ENCODE assay signal across 17 mouse cellular contexts in genomic region chr17:36131516-36132265, GRCm38 (mm10). TPM values are rescaled to one million over a fixed set of nuclear protein-coding genes. Genes with fewer than 3 reads are reported as not detected.
DNase-seq lines count a peak whose midpoint lies in the region; ATAC-seq and TF ChIP-seq lines count a peak whose summit lies in the region.
"Had no signal": no experiment of that assay in that cellular context is flagged by ENCODE, and none has a peak within 500 bp of the region (broad histone marks: within the 10 kb centered on the region; RNA-seq: fewer than 3 reads in every experiment).

No protein-coding gene starts in this region.

- no peaks in the 10 kb centered on the region for H3K27me3 ChIP-seq in lung, embryonic 14.5 days (ENCODE audit: insufficient read depth, low read length)
- peaks cover 31% of the 10 kb centered on the region for H3K27me3 ChIP-seq in hindbrain, embryonic 10.5 days (ENCODE audit: insufficient read depth, poor library complexity, severe bottlenecking)

- H3K4me1 ChIP-seq in lung, embryonic 14.5 days (ENCODE audit: insufficient read depth): no peaks in the 10 kb centered on the region
- H3K4me1 ChIP-seq in hindbrain, embryonic 10.5 days (replicated peaks): no peaks in the 10 kb centered on the region; the same call in 1 of the 2 replicates

- no peak for ATAC-seq in lung, embryonic 14.5 days (ENCODE audit: insufficient read depth)
- ATAC-seq: forebrain, embryonic 14.5 days had no signal

- no peak overlapping the region for H3K27ac ChIP-seq in lung, embryonic 14.5 days (ENCODE audit: low read depth)
- H3K27ac ChIP-seq in hindbrain, embryonic 10.5 days: no peak overlapping the region

- peak; percentile 10 for DNase-seq in embryo, embryonic 11 days
- DNase-seq in embryo, embryonic 10 days (ENCODE audit: low spot score): no peak
- no peak for DNase-seq in lung, embryonic 14.5 days
- no peak for DNase-seq in lung, postnatal 25 days (ENCODE audit: low spot score)
- DNase-seq in c-Kit-positive CD71-positive TER-119-positive erythroid progenitor cells, embryonic 14.5 days (ENCODE audit: low spot score): peak; percentile 46
- peak; percentile 51 to 71 for DNase-seq in thymus, postnatal 36 days
- DNase-seq in hindbrain, embryonic 10.5 days (ENCODE audit: low spot score): no peak
- no peak for DNase-seq in gastrocnemius, postnatal 10 days
- DNase-seq: B cell, adult 2 months; kidney, adult 9 months had no signal

- no peaks in the 10 kb centered on the region for H3K36me3 ChIP-seq in lung, embryonic 14.5 days (ENCODE audit: insufficient read depth)
- H3K36me3 ChIP-seq in hindbrain, embryonic 10.5 days: no peaks in the 10 kb centered on the region

- WGBS in lung, embryonic 14.5 days: 64% methylated on average over 5 of the region's 5 CpGs
- 70% methylated on average over 5 of the region's 5 CpGs for WGBS in hindbrain, embryonic 10.5 days

- no peak overlapping the region for H3K9ac ChIP-seq in lung, embryonic 14.5 days

- no peaks in the 10 kb centered on the region for H3K9me3 ChIP-seq in lung, embryonic 14.5 days (ENCODE audit: low read depth, low read length)
- no peaks in the 10 kb centered on the region for H3K9me3 ChIP-seq in hindbrain, embryonic 10.5 days

- H3K4me2 ChIP-seq in lung, embryonic 14.5 days: no peak overlapping the region

- no peak overlapping the region for H3K4me3 ChIP-seq in lung, embryonic 14.5 days (ENCODE audit: low read depth, low read length)
- H3K4me3 ChIP-seq in hindbrain, embryonic 10.5 days: no peak overlapping the region

- 0 out of 2 replicates have a peak, but pooled peaks have one; percentile 25 for TF ChIP-seq CTCF in lung, embryonic 14.5 days (IDR thresholded peaks at IDR 0.05; ENCODE audit: low read depth)

RNA-seq across cellular contexts. Expression of gene Gm7030, which starts 2.5 kb away (rescaled TPM):
- not detected in 2 replicates for polyA plus RNA-seq in lung, embryonic 14.5 days (2014; fragmentation: Nextera tagmentation; extraction: Ambion mirVana)
- polyA plus RNA-seq in hindbrain, embryonic 10.5 days (2016; fragmentation: Nextera tagmentation; extraction: Ambion mirVana): not detected in 2 replicates
- total RNA-seq in gastrocnemius, postnatal 10 days (2021): not detected
- total RNA-seq: gastrocnemius, postnatal 4 days; hematopoietic stem cell, adult 5-6 weeks; layer of hippocampus, postnatal 25 days; monocyte, adult 5-6 weeks had no signal
- polyA plus RNA-seq: cortical plate, adult 2 months; forebrain, embryonic 14.5 days; limb, embryonic 14.5 days had no signal

RNA-seq across cellular contexts. Expression of gene Gm19684, which starts 10.2 kb away (rescaled TPM):
- not detected in 2 replicates for polyA plus RNA-seq in lung, embryonic 14.5 days (2014; fragmentation: Nextera tagmentation; extraction: Ambion mirVana)
- polyA plus RNA-seq in hindbrain, embryonic 10.5 days (2016; fragmentation: Nextera tagmentation; extraction: Ambion mirVana): not detected in 2 replicates
- not detected for total RNA-seq in gastrocnemius, postnatal 10 days (2021)
- total RNA-seq: gastrocnemius, postnatal 4 days; hematopoietic stem cell, adult 5-6 weeks; layer of hippocampus, postnatal 25 days had no signal
- polyA plus RNA-seq: cortical plate, adult 2 months; forebrain, embryonic 14.5 days; limb, embryonic 14.5 days had no signal

RNA-seq across cellular contexts. Expression of gene Gm8909, which starts 36.6 kb away (rescaled TPM):
- polyA plus RNA-seq in lung, embryonic 14.5 days (2014; fragmentation: Nextera tagmentation; extraction: Ambion mirVana): 44.4 and 51.4 TPM in 2 replicates
- polyA plus RNA-seq in hindbrain, embryonic 10.5 days (2016; fragmentation: Nextera tagmentation; extraction: Ambion mirVana): 0.22 TPM in 1 of 2 replicates, not detected in the other
- total RNA-seq in gastrocnemius, postnatal 10 days (2021): not detected
- total RNA-seq: gastrocnemius, postnatal 4 days; hematopoietic stem cell, adult 5-6 weeks; layer of hippocampus, postnatal 25 days had no signal
- polyA plus RNA-seq: cortical plate, adult 2 months; forebrain, embryonic 14.5 days; limb, embryonic 14.5 days had no signal

RNA-seq across cellular contexts. Expression of gene H2-T3, which starts 58.4 kb away (rescaled TPM):
- 1.3 and 1.4 TPM in 2 replicates for polyA plus RNA-seq in lung, embryonic 14.5 days (2014; fragmentation: Nextera tagmentation; extraction: Ambion mirVana)
- not detected in 2 replicates for polyA plus RNA-seq in hindbrain, embryonic 10.5 days (2016; fragmentation: Nextera tagmentation; extraction: Ambion mirVana)
- not detected for total RNA-seq in gastrocnemius, postnatal 10 days (2021)
- total RNA-seq: layer of hippocampus, postnatal 25 days; monocyte, adult 5-6 weeks had no signal
- polyA plus RNA-seq: cortical plate, adult 2 months; forebrain, embryonic 14.5 days; limb, embryonic 14.5 days had no signal

Comparison
In these comparisons a context has a peak if more than half of its experiments do, and no peak if none do; other contexts are left out.
1. DNase-seq: peak in embryo, embryonic 11 days (single experiment), c-Kit-positive CD71-positive TER-119-positive erythroid progenitor cells, embryonic 14.5 days (single experiment) and thymus, postnatal 36 days (2 of 2); none in embryo, embryonic 10 days (single experiment), lung, embryonic 14.5 days (single experiment), lung, postnatal 25 days (single experiment), hindbrain, embryonic 10.5 days (single experiment) and gastrocnemius, postnatal 10 days (single experiment).
2. RNA of gene Gm8909, which starts 36.6 kb away (polyA plus RNA-seq): 44.4 to 51.4 TPM in lung, embryonic 14.5 days; 0.22 TPM in hindbrain, embryonic 10.5 days; every median in the first group is over 10 times any median in the second.